Mouse (Mus musculus) lung, embryonic 15.5 days (tissue): Measurements from ENCODE around the gene Grip1. TPM values are rescaled to one million over a fixed set of nuclear protein-coding genes. Genes with fewer than 3 reads are reported as not detected.

Source experiments
- ATAC-seq: fragments of 200-750 bp; cut with Nextera tagmentation; 2 replicates; pipeline ENCODE4 v1.8.0; 2017; ENCODE audit warnings: moderate number of reproducible peaks, borderline replicate concordance; ENCODE audit not compliant: low FRiP score, low TSS enrichment; ENCODE audit errors: extremely low read depth
- H3K27ac ChIP-seq: fragments of 300-500 bp; sonication (generic); 2 replicates; pipeline ENCODE4 v1.5.1; 2015; ENCODE audit warnings: moderate library complexity, mild to moderate bottlenecking, inconsistent platforms
- H3K27me3 ChIP-seq: fragments of 300-500 bp; sonication (generic); 2 replicates; pipeline ENCODE4 v1.6.1; 2015; ENCODE audit warnings: inconsistent platforms
- H3K36me3 ChIP-seq: fragments of 300-500 bp; sonication (generic); 2 replicates; pipeline ENCODE4 v1.6.1; 2015; ENCODE audit warnings: inconsistent platforms
- H3K4me1 ChIP-seq: fragments of 300-500 bp; sonication (generic); 2 replicates; pipeline ENCODE4 v1.6.1; 2015; ENCODE audit warnings: inconsistent platforms
- H3K4me2 ChIP-seq: fragments of 300-500 bp; sonication (generic); 2 replicates; pipeline ENCODE4 v1.6.1; 2015; ENCODE audit warnings: inconsistent platforms, mild to moderate bottlenecking, moderate library complexity
- H3K4me3 ChIP-seq: fragments of 300-500 bp; sonication (generic); 2 replicates; pipeline ENCODE4 v1.5.1; 2015; ENCODE audit warnings: mild to moderate bottlenecking, inconsistent platforms
- H3K9ac ChIP-seq: fragments of 300-500 bp; sonication (generic); 2 replicates; pipeline ENCODE4 v1.6.1; 2015; ENCODE audit warnings: inconsistent platforms
- H3K9me3 ChIP-seq: fragments of 300-500 bp; sonication (generic); 2 replicates; pipeline ENCODE4 v1.6.1; 2016; ENCODE audit warnings: inconsistent platforms
- WGBS: fragments of 180-500 bp; shearing (Covaris S2); methylation state at CpG from one replicate; pipeline ENCODE4 v1.1.7; 2015; 5-methylcytosine and 5-hydroxymethylcytosine counted together
- polyA plus RNA-seq: library from polyadenylated mRNA; unstranded; fragments of >200 nt; fragmentation: Nextera tagmentation; extraction: Ambion mirVana; gene quantifications from 2 replicates; pipeline ENCODE4 v1.2.1, GENCODE M21; 2015

Gene Grip1
- polyA plus RNA-seq, 1 experiment from 2014 or later, result 1.7 TPM

GRCm38 (mm10) chr10:119435818-119436217, 17.8 kb upstream of the Grip1 start:
- Histone ChIP-seq H3K9me3 (no peaks in the 10 kb centered on the region), H3K36me3 (no peaks in the 10 kb centered on the region), H3K4me3 (no peak overlapping the region), H3K27me3 (no peaks in the 10 kb centered on the region), H3K4me1 (no peaks in the 10 kb centered on the region), H3K9ac (no peak overlapping the region), H3K4me2 (no peak overlapping the region), H3K27ac (no peak overlapping the region)
- WGBS, result 79% methylated on average over 7 of the region's 7 CpGs
- ATAC-seq, result no peak

- Histone ChIP-seq H3K9me3 (no peaks in the 10 kb centered on the region), H3K4me2 (no peak overlapping the region), H3K36me3 (no peaks in the 10 kb centered on the region), H3K4me1 (no peaks in the 10 kb centered on the region), H3K27ac (no peak overlapping the region), H3K27me3 (no peaks in the 10 kb centered on the region), H3K9ac (no peak overlapping the region), H3K4me3 (no peak overlapping the region)
- no peak for ATAC-seq
- 64% methylated on average over 3 of the region's 3 CpGs for WGBS
Measured at GRCm38 (mm10) chr10:119437319-119437718, 16.3 kb upstream of the Grip1 start.

GRCm38 (mm10) chr10:119441743-119442142, 11.9 kb upstream of the Grip1 start:
- no peaks in the 10 kb centered on the region for H3K36me3 ChIP-seq
- H3K4me3 ChIP-seq, result no peak overlapping the region
- no peaks in the 10 kb centered on the region for H3K9me3 ChIP-seq
- H3K27me3 ChIP-seq, result no peaks in the 10 kb centered on the region
- ATAC-seq, result no peak
- 59% methylated on average over 6 of the region's 6 CpGs for WGBS
- H3K27ac ChIP-seq, result no peak overlapping the region
- H3K4me2 ChIP-seq, result no peak overlapping the region
- H3K9ac ChIP-seq, result no peak overlapping the region
- H3K4me1 ChIP-seq, result no peaks in the 10 kb centered on the region

GRCm38 (mm10) chr10:119447392-119447914, 6.2 kb upstream of the Grip1 start:
- Histone ChIP-seq H3K4me1 (no peaks in the 10 kb centered on the region), H3K36me3 (no peaks in the 10 kb centered on the region), H3K4me3 (no peak overlapping the region), H3K27me3 (peaks cover 2% of the 10 kb centered on the region; the same call in 1 of the 2 replicates), H3K9ac (no peak overlapping the region), H3K4me2 (peak overlapping the region; percentile 11; the same call in 1 of the 2 replicates), H3K9me3 (no peaks in the 10 kb centered on the region), H3K27ac (no peak overlapping the region)
- WGBS, result 59% methylated on average over 14 of the region's 14 CpGs
- ATAC-seq, result no peak

GRCm38 (mm10) chr10:119447930-119448329, 5.7 kb upstream of the Grip1 start:
- no peaks in the 10 kb centered on the region for H3K9me3 ChIP-seq
- H3K9ac ChIP-seq, result no peak overlapping the region
- H3K27me3 ChIP-seq, result peaks cover 7% of the 10 kb centered on the region; the same call in 1 of the 2 replicates
- no peak for ATAC-seq
- H3K4me1 ChIP-seq, result no peaks in the 10 kb centered on the region
- H3K27ac ChIP-seq, result no peak overlapping the region
- H3K4me2 ChIP-seq, result peak overlapping the region; percentile 11; the same call in 1 of the 2 replicates
- no peaks in the 10 kb centered on the region for H3K36me3 ChIP-seq
- WGBS, result 65% methylated on average over 3 of the region's 3 CpGs
- H3K4me3 ChIP-seq, result no peak overlapping the region

- ATAC-seq, result no peak
- WGBS, result 53% methylated on average over 5 of the region's 5 CpGs
- Histone ChIP-seq H3K27ac (no peak overlapping the region), H3K4me2 (peak overlapping the region; percentile 99), H3K4me1 (peaks cover 14% of the 10 kb centered on the region), H3K9ac (no peak overlapping the region), H3K4me3 (peak overlapping the region; percentile 71; the same call in 1 of the 2 replicates), H3K27me3 (peaks cover 16% of the 10 kb centered on the region; the same call in 1 of the 2 replicates), H3K36me3 (no peaks in the 10 kb centered on the region), H3K9me3 (no peaks in the 10 kb centered on the region)
Measured at GRCm38 (mm10) chr10:119452698-119453097, 932 bp upstream of the Grip1 start.

- peaks cover 14% of the 10 kb centered on the region for H3K4me1 ChIP-seq
- peak overlapping the region; percentile 69 for H3K27ac ChIP-seq
- peak overlapping the region; percentile 71 for H3K4me3 ChIP-seq
- H3K27me3 ChIP-seq, result peaks cover 16% of the 10 kb centered on the region; the same call in 1 of the 2 replicates
- WGBS, result under 1% methylated on average over 55 of the region's 57 CpGs
- no peaks in the 10 kb centered on the region for H3K36me3 ChIP-seq
- peak overlapping the region; percentile 99 for H3K4me2 ChIP-seq
- H3K9me3 ChIP-seq, result no peaks in the 10 kb centered on the region
- ATAC-seq, result peak; percentile 75; the same call in 1 of the 2 replicates
- H3K9ac ChIP-seq, result peak overlapping the region; percentile 59
Measured at GRCm38 (mm10) chr10:119454106-119454667, 557 bp downstream of the Grip1 start.

GRCm38 (mm10) chr10:119454668-119455542, 1.3 kb downstream of the Grip1 start:
- under 1% methylated on average over 31 of the region's 31 CpGs for WGBS
- Histone ChIP-seq H3K9ac (peak overlapping the region; percentile 59), H3K27ac (no peak overlapping the region), H3K36me3 (no peaks in the 10 kb centered on the region), H3K4me1 (peaks cover 14% of the 10 kb centered on the region), H3K27me3 (peaks cover 16% of the 10 kb centered on the region; the same call in 1 of the 2 replicates), H3K4me2 (peak overlapping the region; percentile 99), H3K9me3 (no peaks in the 10 kb centered on the region), H3K4me3 (peak overlapping the region; percentile 71)
- ATAC-seq, result 0 out of 2 replicates have a peak, but pooled peaks have one; percentile 6

GRCm38 (mm10) chr10:119455543-119455940, 1.9 kb downstream of the Grip1 start:
- no peak overlapping the region for H3K9ac ChIP-seq
- H3K9me3 ChIP-seq, result no peaks in the 10 kb centered on the region
- H3K27ac ChIP-seq, result no peak overlapping the region

GRCm38 (mm10) chr10:119457121-119457520, 3.5 kb downstream of the Grip1 start:
- peaks cover 16% of the 10 kb centered on the region; the same call in 1 of the 2 replicates for H3K27me3 ChIP-seq
- H3K4me1 ChIP-seq, result peaks cover 14% of the 10 kb centered on the region
- no peak for ATAC-seq
- H3K4me3 ChIP-seq, result no peak overlapping the region
- no peaks in the 10 kb centered on the region for H3K9me3 ChIP-seq
- 65% methylated on average over 5 of the region's 5 CpGs for WGBS
- H3K36me3 ChIP-seq, result no peaks in the 10 kb centered on the region
- no peak overlapping the region for H3K4me2 ChIP-seq
- H3K27ac ChIP-seq, result no peak overlapping the region
- no peak overlapping the region for H3K9ac ChIP-seq

More at GRCm38 (mm10) chr10:119455543-119455940, 1.9 kb downstream of the Grip1 start:
- peaks cover 16% of the 10 kb centered on the region; the same call in 1 of the 2 replicates for H3K27me3 ChIP-seq
- H3K36me3 ChIP-seq, result no peaks in the 10 kb centered on the region
- H3K4me1 ChIP-seq, result peaks cover 14% of the 10 kb centered on the region
- WGBS, result 12% methylated on average over 10 of the region's 10 CpGs
- ATAC-seq, result no peak
- H3K4me2 ChIP-seq, result peak overlapping the region; percentile 99
- peak overlapping the region; percentile 71 for H3K4me3 ChIP-seq

- Histone ChIP-seq H3K27me3 (peaks cover 6% of the 10 kb centered on the region; the same call in 1 of the 2 replicates), H3K27ac (no peak overlapping the region), H3K4me3 (no peak overlapping the region), H3K4me1 (peaks cover 14% of the 10 kb centered on the region), H3K9ac (no peak overlapping the region), H3K36me3 (no peaks in the 10 kb centered on the region), H3K4me2 (no peak overlapping the region), H3K9me3 (no peaks in the 10 kb centered on the region)
- no peak for ATAC-seq
- WGBS, result 90% methylated on average over 2 of the region's 2 CpGs
Measured at GRCm38 (mm10) chr10:119458991-119459390, 5.4 kb downstream of the Grip1 start.
